Mouse (Mus musculus) lung, adult 2 months (tissue): ENCODE data around the gene Lrfn2.

ENCODE experiments used
- CTCF ChIP-seq: fragments of 200-500 bp; IDR thresholded peaks from 2 replicates; pipeline ENCODE4 v1.5.1; 2011; ENCODE audit warnings: mild to moderate bottlenecking, low read length, control low read depth; ENCODE audit not compliant: insufficient read depth
- POLR2A ChIP-seq: fragments of 200-500 bp; IDR thresholded peaks from 2 replicates; pipeline ENCODE4 v1.6.1; 2011; ENCODE audit warnings: low read depth, mild to moderate bottlenecking, control low read depth, low read length, borderline replicate concordance; ENCODE audit errors: extremely low read depth

GRCm38 (mm10) chr17:48971296-48971695 is 39.1 kb downstream of the Lrfn2 start:
- TF ChIP-seq POLR2A (no peak), CTCF (no peak)
